In genomic region chr1:43269685-43270084, GRCm38 (mm10) we compare ENCODE assay signal across 10 mouse cellular contexts.
DNase-seq lines count a peak whose midpoint lies in the region; ATAC-seq lines count a peak whose summit lies in the region.
"Had no signal": no experiment of that assay in that cellular context is flagged by ENCODE, and none has a peak within 500 bp of the region (broad histone marks: within the 10 kb centered on the region; RNA-seq: fewer than 3 reads in every experiment).

No protein-coding gene starts in this region.

- H3K36me3 ChIP-seq in kidney, embryonic 15.5 days, result no peaks in the 10 kb centered on the region
- no peaks in the 10 kb centered on the region for H3K36me3 ChIP-seq in limb, embryonic 11.5 days (ENCODE audit: control insufficient read depth, insufficient read depth, low read length)

- H3K4me1 ChIP-seq in kidney, embryonic 15.5 days, result peaks cover 1% of the 10 kb centered on the region
- no peaks in the 10 kb centered on the region for H3K4me1 ChIP-seq in limb, embryonic 11.5 days (ENCODE audit: control insufficient read depth, insufficient read depth, low read length)

- 47% methylated on average over 7 of the region's 7 CpGs for WGBS in kidney, embryonic 15.5 days
- WGBS in limb, embryonic 11.5 days, result 37% methylated on average over 7 of the region's 7 CpGs

- intact Hi-C loops in left cerebral cortex, postnatal 36 days (cut with DNase I), result no loop called here

- no peaks in the 10 kb centered on the region for H3K9me3 ChIP-seq in kidney, embryonic 15.5 days (replicated peaks)
- no peaks in the 10 kb centered on the region for H3K9me3 ChIP-seq in limb, embryonic 11.5 days (ENCODE audit: control insufficient read depth, low read length)

- ATAC-seq in kidney, embryonic 15.5 days (replicated peaks; ENCODE audit: low FRiP score), result no peak
- no peak for ATAC-seq in limb, embryonic 11.5 days (ENCODE audit: insufficient number of reproducible peaks, low FRiP score, low TSS enrichment, low read depth)

- peak; percentile 21 for DNase-seq in adrenal gland, postnatal 25 days
- no peak for DNase-seq in adrenal gland, adult 2 months
- DNase-seq in kidney, adult 9 months, result peak; percentile 36
- peak; percentile 85 for DNase-seq in NIH3T3 (ENCODE audit: low read depth)
- peak; percentile 31 for DNase-seq in limb, embryonic 11.5 days (ENCODE audit: low spot score)
- no peak for DNase-seq in left cerebral cortex, postnatal 36 days (ENCODE audit: low spot score in 2 of 2)
- DNase-seq in urinary bladder, postnatal 10 days (ENCODE audit: low spot score), result no peak
- DNase-seq: cerebellum, postnatal 36 days had no signal

- H3K27ac ChIP-seq in kidney, embryonic 15.5 days, result no peak overlapping the region
- no peak overlapping the region for H3K27ac ChIP-seq in limb, embryonic 11.5 days (replicated peaks; ENCODE audit: low read depth, low read length)
- H3K27ac ChIP-seq: macrophage had no signal

- H3K9ac ChIP-seq in kidney, embryonic 15.5 days, result no peak overlapping the region
- H3K9ac ChIP-seq in limb, embryonic 11.5 days (ENCODE audit: low read length), result no peak overlapping the region

- no peak overlapping the region for H3K4me2 ChIP-seq in kidney, embryonic 15.5 days
- H3K4me2 ChIP-seq in limb, embryonic 11.5 days (ENCODE audit: low read depth, severe bottlenecking), result no peak overlapping the region

- H3K27me3 ChIP-seq in kidney, embryonic 15.5 days, result no peaks in the 10 kb centered on the region
- H3K27me3 ChIP-seq in limb, embryonic 11.5 days (ENCODE audit: control insufficient read depth, insufficient read depth, low read length), result no peaks in the 10 kb centered on the region

- H3K4me3 ChIP-seq in kidney, embryonic 15.5 days (replicated peaks), result no peak overlapping the region
- H3K4me3 ChIP-seq in limb, embryonic 11.5 days (ENCODE audit: low read depth, low read length), result no peak overlapping the region

Comparison
In these comparisons a context has a peak if more than half of its experiments do, and no peak if none do; other contexts are left out.
1. DNase-seq: peak in adrenal gland, postnatal 25 days (single experiment), kidney, adult 9 months (single experiment), NIH3T3 (single experiment) and limb, embryonic 11.5 days (single experiment); none in adrenal gland, adult 2 months (single experiment), left cerebral cortex, postnatal 36 days (0 of 2) and urinary bladder, postnatal 10 days (single experiment).